Mouse (Mus musculus): ENCODE measurements around the gene Slc25a26. TPM values are rescaled to one million over a fixed set of nuclear protein-coding genes. Genes with fewer than 3 reads are reported as not detected.

Gene Slc25a26
- polyA plus RNA-seq, 1 experiment = 0.08 TPM

- peaks cover 11% of the 10 kb centered on the region for H3K4me1 ChIP-seq (ENCODE audit: control insufficient read depth)
- H3K27me3 ChIP-seq (ENCODE audit: control insufficient read depth) = no peaks in the 10 kb centered on the region
- no peak for TF ChIP-seq GATA1 (IDR thresholded peaks at IDR 0.05; ENCODE audit: low read length)
- TF ChIP-seq TAL1 (IDR thresholded peaks at IDR 0.05; ENCODE audit: low read length) = no peak
- no peak overlapping the region for H3K4me3 ChIP-seq (replicated peaks)
- no peaks in the 10 kb centered on the region for H3K9me3 ChIP-seq (ENCODE audit: control insufficient read depth, low read length)
- H3K36me3 ChIP-seq (ENCODE audit: control insufficient read depth) = no peaks in the 10 kb centered on the region; the same call in 1 of the 2 replicates
Measured at GRCm38 (mm10) chr6:94634710-94635109, 134.6 kb downstream of the Slc25a26 start.

- no peaks in the 10 kb centered on the region for H3K36me3 ChIP-seq (ENCODE audit: control insufficient read depth)
- H3K27me3 ChIP-seq (ENCODE audit: control insufficient read depth) = no peaks in the 10 kb centered on the region
- no peak overlapping the region for H3K4me3 ChIP-seq (replicated peaks)
- H3K9me3 ChIP-seq (ENCODE audit: control insufficient read depth, low read length) = no peaks in the 10 kb centered on the region
- peaks cover 11% of the 10 kb centered on the region for H3K4me1 ChIP-seq (ENCODE audit: control insufficient read depth)
- no peak for TF ChIP-seq GATA1 (IDR thresholded peaks at IDR 0.05; ENCODE audit: low read length)
- TF ChIP-seq TAL1 (IDR thresholded peaks at IDR 0.05; ENCODE audit: low read length) = no peak
Measured at GRCm38 (mm10) chr6:94635343-94635742, 135.2 kb downstream of the Slc25a26 start.

GRCm38 (mm10) chr6:94637024-94637434 lies 136.9 kb downstream of the Slc25a26 start:
- Histone ChIP-seq H3K27me3 (ENCODE audit: control insufficient read depth) (no peaks in the 10 kb centered on the region), H3K4me3 (replicated peaks) (no peak overlapping the region), H3K4me1 (ENCODE audit: control insufficient read depth) (peaks cover 11% of the 10 kb centered on the region), H3K9me3 (ENCODE audit: control insufficient read depth, low read length) (no peaks in the 10 kb centered on the region), H3K36me3 (ENCODE audit: control insufficient read depth) (no peaks in the 10 kb centered on the region)
- TF ChIP-seq GATA1 (IDR thresholded peaks at IDR 0.05; ENCODE audit: low read length) (no peak), TAL1 (IDR thresholded peaks at IDR 0.05; ENCODE audit: low read length) (no peak)

- Histone ChIP-seq H3K4me3 (replicated peaks) (no peak overlapping the region), H3K36me3 (ENCODE audit: control insufficient read depth) (no peaks in the 10 kb centered on the region), H3K27me3 (ENCODE audit: control insufficient read depth) (no peaks in the 10 kb centered on the region), H3K9me3 (ENCODE audit: control insufficient read depth, low read length) (no peaks in the 10 kb centered on the region), H3K4me1 (ENCODE audit: control insufficient read depth) (peaks cover 9% of the 10 kb centered on the region)
- no peak for TF ChIP-seq GATA1 (IDR thresholded peaks at IDR 0.05; ENCODE audit: low read length)
- no peak for TF ChIP-seq TAL1 (IDR thresholded peaks at IDR 0.05; ENCODE audit: low read length)
Measured at GRCm38 (mm10) chr6:94640297-94640696, 140.2 kb downstream of the Slc25a26 start.

- H3K27me3 ChIP-seq (ENCODE audit: control insufficient read depth) = no peaks in the 10 kb centered on the region
- TF ChIP-seq GATA1 (IDR thresholded peaks at IDR 0.05; ENCODE audit: low read length) (no peak), TAL1 (IDR thresholded peaks at IDR 0.05; ENCODE audit: low read length) (no peak)
- no peak overlapping the region for H3K4me3 ChIP-seq (replicated peaks)
- no peaks in the 10 kb centered on the region for H3K9me3 ChIP-seq (ENCODE audit: control insufficient read depth, low read length)
- no peaks in the 10 kb centered on the region for H3K36me3 ChIP-seq (ENCODE audit: control insufficient read depth)
- H3K4me1 ChIP-seq (ENCODE audit: control insufficient read depth) = peaks cover 5% of the 10 kb centered on the region
Measured at GRCm38 (mm10) chr6:94642048-94642447, 141.9 kb downstream of the Slc25a26 start.

GRCm38 (mm10) chr6:94643989-94644388 lies 143.9 kb downstream of the Slc25a26 start:
- Histone ChIP-seq H3K9me3 (ENCODE audit: control insufficient read depth, low read length) (no peaks in the 10 kb centered on the region), H3K36me3 (ENCODE audit: control insufficient read depth) (no peaks in the 10 kb centered on the region), H3K27me3 (ENCODE audit: control insufficient read depth) (no peaks in the 10 kb centered on the region), H3K4me1 (ENCODE audit: control insufficient read depth) (no peaks in the 10 kb centered on the region), H3K4me3 (replicated peaks) (no peak overlapping the region)
- TF ChIP-seq TAL1 (IDR thresholded peaks at IDR 0.05; ENCODE audit: low read length) (no peak), GATA1 (IDR thresholded peaks at IDR 0.05; ENCODE audit: low read length) (no peak)

- Histone ChIP-seq H3K36me3 (ENCODE audit: control insufficient read depth) (no peaks in the 10 kb centered on the region), H3K4me1 (ENCODE audit: control insufficient read depth) (no peaks in the 10 kb centered on the region), H3K9me3 (ENCODE audit: control insufficient read depth, low read length) (no peaks in the 10 kb centered on the region), H3K4me3 (replicated peaks) (no peak overlapping the region), H3K27me3 (ENCODE audit: control insufficient read depth) (no peaks in the 10 kb centered on the region)
- TF ChIP-seq TAL1 (IDR thresholded peaks at IDR 0.05; ENCODE audit: low read length) (no peak), GATA1 (IDR thresholded peaks at IDR 0.05; ENCODE audit: low read length) (no peak)
Measured at GRCm38 (mm10) chr6:94644641-94645040, 144.5 kb downstream of the Slc25a26 start.

GRCm38 (mm10) chr6:94645723-94646122 lies 145.6 kb downstream of the Slc25a26 start:
- no peaks in the 10 kb centered on the region for H3K27me3 ChIP-seq (ENCODE audit: control insufficient read depth)
- no peak for TF ChIP-seq TAL1 (IDR thresholded peaks at IDR 0.05; ENCODE audit: low read length)
- no peak for TF ChIP-seq GATA1 (IDR thresholded peaks at IDR 0.05; ENCODE audit: low read length)
- H3K9me3 ChIP-seq (ENCODE audit: control insufficient read depth, low read length) = no peaks in the 10 kb centered on the region
- H3K4me3 ChIP-seq (replicated peaks) = no peak overlapping the region
- H3K36me3 ChIP-seq (ENCODE audit: control insufficient read depth) = no peaks in the 10 kb centered on the region
- no peaks in the 10 kb centered on the region for H3K4me1 ChIP-seq (ENCODE audit: control insufficient read depth)

- Histone ChIP-seq H3K4me1 (ENCODE audit: control insufficient read depth) (no peaks in the 10 kb centered on the region), H3K36me3 (ENCODE audit: control insufficient read depth) (no peaks in the 10 kb centered on the region), H3K4me3 (replicated peaks) (no peak overlapping the region), H3K27me3 (ENCODE audit: control insufficient read depth) (no peaks in the 10 kb centered on the region), H3K9me3 (ENCODE audit: control insufficient read depth, low read length) (no peaks in the 10 kb centered on the region)
- TF ChIP-seq GATA1 (IDR thresholded peaks at IDR 0.05; ENCODE audit: low read length) (no peak), TAL1 (IDR thresholded peaks at IDR 0.05; ENCODE audit: low read length) (no peak)
Measured at GRCm38 (mm10) chr6:94646274-94646863, 146.2 kb downstream of the Slc25a26 start.

- no peaks in the 10 kb centered on the region for H3K9me3 ChIP-seq (ENCODE audit: control insufficient read depth, low read length)
- H3K4me1 ChIP-seq (ENCODE audit: control insufficient read depth) = no peaks in the 10 kb centered on the region
- no peak overlapping the region for H3K4me3 ChIP-seq (replicated peaks)
- H3K36me3 ChIP-seq (ENCODE audit: control insufficient read depth) = no peaks in the 10 kb centered on the region
- TF ChIP-seq GATA1 (IDR thresholded peaks at IDR 0.05; ENCODE audit: low read length) (no peak), TAL1 (IDR thresholded peaks at IDR 0.05; ENCODE audit: low read length) (no peak)
- no peaks in the 10 kb centered on the region for H3K27me3 ChIP-seq (ENCODE audit: control insufficient read depth)
Measured at GRCm38 (mm10) chr6:94646902-94647301, 146.8 kb downstream of the Slc25a26 start.
